Mouse (Mus musculus) effector memory CD4-positive, alpha-beta T cell, adult 7 months (primary cell): ENCODE results near the gene Acrbp. TPM values are rescaled to one million over a fixed set of nuclear protein-coding genes. Genes with fewer than 3 reads are reported as not detected.

ENCODE experiments used
- polyA plus RNA-seq: library from polyadenylated mRNA; unstranded; fragments of 100-300 nt; shearing (Covaris generic); gene quantifications from one replicate; pipeline ENCODE4 v1.2.1, GENCODE M21; 2017

Acrbp gene
- polyA plus RNA-seq = 7.8 TPM

GRCm38 (mm10) chr6:125049678-125050077 is at the start of gene Acrbp:
TSS of gene Acrbp (plus strand) at chr6:125049689.

GRCm38 (mm10) chr6:125009129-125009180 is 40.5 kb upstream of the Acrbp start, which contains the start of gene Zfp384:
TSS of gene Zfp384 (plus strand) at chr6:125009145.

DNA sequence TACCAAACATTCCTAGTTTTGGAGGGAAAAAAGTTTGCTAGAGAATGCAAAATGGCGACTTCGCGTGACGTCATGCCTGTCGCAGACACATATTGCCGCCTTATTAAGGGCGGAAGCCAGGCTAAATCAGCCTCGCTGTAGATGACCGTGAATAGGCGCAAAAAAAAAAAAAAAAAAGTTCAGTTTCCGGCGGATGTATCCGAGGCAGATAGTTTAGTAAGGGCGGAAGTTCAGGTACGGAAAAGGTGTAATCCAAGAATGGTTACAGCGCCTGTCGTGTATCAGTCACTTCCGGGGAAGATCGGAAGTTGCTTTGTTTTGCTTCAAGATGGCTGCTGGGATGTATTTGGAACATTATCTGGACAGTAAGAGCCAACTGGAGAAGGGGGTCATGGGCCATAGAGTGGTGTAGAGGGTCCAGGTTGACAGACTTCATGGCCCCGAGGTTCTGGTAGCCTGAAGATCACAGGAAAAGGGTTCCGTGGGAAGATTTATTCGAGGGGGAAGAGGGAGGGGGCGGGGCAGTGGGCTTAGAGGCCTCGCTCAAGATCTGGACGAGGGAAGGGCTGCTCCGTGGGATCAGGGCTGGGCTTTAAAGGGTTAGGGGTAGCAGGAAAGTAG is 9.8 kb upstream of the Acrbp start, which contains the start of gene Ing4:
Ing4 (plus strand) TSS at position 228 of the 621 bp plus-strand sequence.

GRCm38 (mm10) chr6:125067571-125067995 is 18.1 kb downstream of the Acrbp start, which contains the start of gene Lpar5:
TSS of gene Lpar5 (plus strand) at chr6:125067920.

DNA sequence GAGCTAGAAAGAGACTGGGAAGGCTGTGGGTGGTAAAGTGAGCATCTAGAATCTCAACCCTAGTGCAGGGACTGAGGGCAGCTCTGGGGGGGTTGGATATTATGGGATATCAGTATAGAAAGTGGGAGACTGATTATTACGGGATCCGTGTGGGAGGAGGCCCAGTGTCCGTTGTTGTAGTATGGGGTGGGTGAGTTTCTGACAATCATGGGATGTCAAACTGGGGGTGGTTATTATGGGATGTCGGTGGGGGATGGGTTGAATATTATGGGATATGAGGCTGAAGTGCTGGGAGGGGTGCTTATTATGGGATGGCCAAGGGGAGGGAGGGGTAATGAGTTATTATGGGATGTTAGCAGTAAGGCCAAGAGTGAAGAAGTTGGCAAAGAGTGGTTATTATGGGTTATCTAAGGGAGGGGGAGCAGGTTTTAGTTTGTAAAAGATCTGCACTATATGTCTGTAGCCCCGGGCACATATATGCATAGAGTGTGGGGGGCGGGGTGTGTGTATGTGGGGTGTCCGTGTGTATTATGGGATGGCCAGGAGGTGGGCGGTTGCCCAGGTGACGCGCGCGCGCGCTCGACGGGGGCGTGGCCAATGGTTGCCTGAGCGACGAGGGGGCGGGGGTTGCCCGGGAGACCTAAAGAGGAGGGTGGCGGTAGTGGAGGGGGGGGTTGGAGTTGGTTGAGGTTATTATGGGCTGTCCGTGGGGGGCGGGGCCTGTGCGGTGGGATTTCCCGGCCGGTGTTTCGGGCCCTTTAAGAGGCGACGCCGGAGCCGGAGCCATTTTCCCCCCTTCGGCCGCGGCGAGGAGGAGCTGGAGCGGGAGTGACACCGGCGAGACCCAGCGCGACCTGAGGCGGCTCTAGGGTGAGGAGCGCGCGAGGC is 46.1 kb downstream of the Acrbp start, which contains the start of gene Chd4:
Chd4 (plus strand) TSS at position 591 of the 888 bp plus-strand sequence.

Other genes starting within 250 kb of the Acrbp start
- gene Spsb2, start 241.0 kb upstream of the Acrbp start, polyA plus RNA-seq = 1.8 TPM
- 98.4 TPM for gene Tpi1, start 235.4 kb upstream of the Acrbp start, polyA plus RNA-seq
- gene Usp5, start 220.2 kb upstream of the Acrbp start, polyA plus RNA-seq = 69.2 TPM
- 3.2 TPM for gene Cdca3, start 220.1 kb upstream of the Acrbp start, polyA plus RNA-seq
- not detected for gene Gnb3, start 209.4 kb upstream of the Acrbp start, polyA plus RNA-seq
- gene P3h3, start 191.9 kb upstream of the Acrbp start, polyA plus RNA-seq = not detected
- not detected for gene Gpr162, start 185.7 kb upstream of the Acrbp start, polyA plus RNA-seq
- 584 TPM for gene Cd4, start 161.5 kb upstream of the Acrbp start, polyA plus RNA-seq
- not detected for gene Lag3, start 138.0 kb upstream of the Acrbp start, polyA plus RNA-seq
- gene Ptms, start 129.6 kb upstream of the Acrbp start, polyA plus RNA-seq = 4.5 TPM
- 126 TPM for gene Mlf2, start 118.3 kb upstream of the Acrbp start, polyA plus RNA-seq
- 38.9 TPM for gene Cops7a, start 84.2 kb upstream of the Acrbp start, polyA plus RNA-seq
- gene Pianp, start 53.0 kb upstream of the Acrbp start, polyA plus RNA-seq = not detected
- 55.9 TPM for gene Zfp384, start 40.5 kb upstream of the Acrbp start, polyA plus RNA-seq
- gene Ing4, start 9.9 kb upstream of the Acrbp start, polyA plus RNA-seq = 49.3 TPM
- 7.1 TPM for gene Lpar5, start 18.2 kb downstream of the Acrbp start, polyA plus RNA-seq
- gene Chd4, start 46.3 kb downstream of the Acrbp start, polyA plus RNA-seq = 37.9 TPM
- 36.2 TPM for gene Nop2, start 82.2 kb downstream of the Acrbp start, polyA plus RNA-seq
- gene Iffo1, start 95.6 kb downstream of the Acrbp start, polyA plus RNA-seq = 16.8 TPM
- 339 TPM for gene Gapdh, start 116.8 kb downstream of the Acrbp start, polyA plus RNA-seq
- gene Ncapd2, start 142.0 kb downstream of the Acrbp start, polyA plus RNA-seq = 16.2 TPM
- 63.7 TPM for gene Mrpl51, start 142.1 kb downstream of the Acrbp start, polyA plus RNA-seq
- 16.1 TPM for gene Vamp1, start 165.9 kb downstream of the Acrbp start, polyA plus RNA-seq
- gene Tapbpl, start 182.2 kb downstream of the Acrbp start, polyA plus RNA-seq = 104 TPM
- gene Cd27, start 187.3 kb downstream of the Acrbp start, polyA plus RNA-seq = 270 TPM
- gene Tuba3a, start 236.4 kb downstream of the Acrbp start, polyA plus RNA-seq = 0.90 TPM